Mouse (Mus musculus) testis, postnatal 10 days (tissue): ENCODE measurements around the gene Dazap1.
A peak's percentile ranks its signal among the peaks of the same experiment; 100 is the strongest.

Source experiments
- DNase-seq: peaks from one replicate; pipeline ENCODE4 v3.0.0; 2021; ENCODE audit warnings: low spot score

Dazap1 gene

DNA sequence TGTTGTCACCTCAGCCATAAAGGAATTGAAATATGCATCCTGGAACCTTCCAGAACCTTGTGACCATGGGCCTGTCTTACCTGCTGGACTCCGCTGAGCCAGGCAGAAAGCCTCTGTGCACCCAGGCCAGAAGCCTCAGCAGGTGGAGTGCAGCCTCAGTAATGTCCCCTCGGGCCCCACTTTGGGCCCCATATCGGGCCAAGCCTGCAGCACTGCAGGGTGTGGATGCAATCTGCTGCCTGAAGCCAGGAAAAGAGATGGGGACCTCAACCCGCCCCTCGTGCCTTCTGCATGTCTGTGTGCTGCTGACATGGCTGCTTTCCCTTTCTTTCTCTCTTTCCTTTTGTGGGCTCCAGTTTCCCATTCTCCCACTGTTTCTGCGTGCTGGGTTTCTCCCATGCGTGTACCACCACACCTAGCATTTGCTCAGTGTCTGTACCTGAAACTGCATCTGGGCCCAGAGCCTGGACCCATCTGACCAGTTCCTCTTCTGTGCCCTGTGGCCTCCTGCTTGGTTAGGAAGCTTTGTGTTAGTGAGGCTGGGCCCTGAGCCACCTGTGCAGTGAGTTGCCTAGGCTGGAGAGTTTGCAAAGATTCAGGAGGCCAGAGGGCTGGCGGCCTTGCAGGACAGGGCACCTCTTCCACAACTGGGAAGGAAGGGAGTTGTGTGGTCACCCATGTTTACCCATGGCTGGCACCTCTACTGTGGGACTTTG lies 10.7 kb downstream of the Dazap1 start:
- no peak for DNase-seq

DNA sequence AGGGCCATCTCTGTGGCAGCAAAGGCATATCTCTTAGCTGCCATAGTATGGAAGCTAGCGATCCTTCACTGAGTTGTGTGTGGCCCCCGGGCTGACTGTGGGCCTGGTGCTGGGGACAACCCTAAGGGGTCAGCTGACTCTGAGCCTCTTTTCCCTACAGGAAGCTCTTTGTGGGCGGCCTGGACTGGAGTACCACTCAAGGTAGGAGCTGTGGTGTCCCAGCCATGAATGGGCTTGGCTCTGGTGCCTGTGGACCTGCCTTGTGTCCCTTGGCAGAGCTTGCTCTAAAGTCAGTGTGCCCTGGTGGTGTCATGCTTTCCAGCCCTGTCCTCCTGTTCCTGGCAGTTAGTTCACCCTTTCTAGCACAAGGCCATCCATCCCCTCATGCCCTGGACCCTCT lies 12.6 kb downstream of the Dazap1 start:
- no peak for DNase-seq

DNA sequence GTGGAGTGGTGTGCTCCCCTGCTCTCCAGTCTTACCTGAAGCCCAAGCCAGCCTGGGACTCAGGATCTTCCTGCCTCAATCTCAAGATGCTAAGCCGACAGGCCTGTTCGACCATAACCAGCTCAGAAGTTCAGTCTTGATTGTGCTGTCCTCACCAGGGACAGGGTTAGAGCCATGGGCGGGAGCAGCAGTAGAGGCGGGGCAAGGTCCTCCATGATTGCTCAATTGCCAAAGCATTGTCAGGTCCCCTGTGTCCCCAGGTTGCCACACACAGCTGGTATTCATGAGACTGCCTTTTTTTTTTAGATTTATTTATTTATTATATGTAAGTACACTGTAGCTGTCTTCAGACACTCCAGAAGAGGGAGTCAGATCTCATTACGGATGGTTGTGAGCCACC lies 15.0 kb downstream of the Dazap1 start:
- no peak for DNase-seq

DNA sequence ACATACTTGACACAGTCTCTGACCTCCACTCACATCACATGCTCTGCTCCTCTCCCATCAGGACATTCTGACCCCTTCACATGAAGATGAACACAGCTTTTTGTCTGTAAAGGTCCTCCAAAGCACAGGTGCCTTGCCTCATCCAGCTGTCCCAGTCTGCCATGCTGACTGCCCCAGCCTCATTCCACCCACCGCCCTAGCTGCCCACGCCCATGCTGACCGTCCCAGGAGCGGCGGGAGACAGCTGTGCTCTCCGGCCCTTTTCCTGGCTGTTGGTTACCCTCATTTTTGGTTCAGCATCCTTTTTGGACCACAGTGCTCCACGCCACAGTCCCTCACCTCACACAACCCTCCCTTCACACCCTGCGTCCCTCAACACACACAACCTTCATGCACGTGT lies 17.1 kb downstream of the Dazap1 start:
- no peak for DNase-seq

DNA sequence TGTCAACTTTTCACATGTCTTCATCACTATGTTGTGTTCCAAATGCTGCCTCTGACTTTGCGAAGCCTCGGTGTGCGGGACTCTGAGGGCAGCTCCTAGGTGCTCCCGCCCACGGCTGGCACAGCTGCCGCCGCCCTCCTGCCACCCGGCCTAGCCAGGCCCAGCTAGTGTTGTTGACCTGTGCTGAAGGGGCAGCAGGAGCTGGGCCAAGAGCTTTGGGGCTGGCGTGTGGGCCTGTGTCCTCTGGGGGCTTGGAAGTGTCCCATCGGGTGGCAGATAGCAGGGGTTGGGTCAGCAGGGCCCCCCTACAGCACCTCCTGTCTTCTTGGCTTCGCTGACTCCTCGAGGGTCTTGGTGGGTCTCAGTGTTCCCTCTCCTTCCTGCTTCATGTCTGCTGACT lies 18.0 kb downstream of the Dazap1 start:
- DNase-seq, result no peak

DNA sequence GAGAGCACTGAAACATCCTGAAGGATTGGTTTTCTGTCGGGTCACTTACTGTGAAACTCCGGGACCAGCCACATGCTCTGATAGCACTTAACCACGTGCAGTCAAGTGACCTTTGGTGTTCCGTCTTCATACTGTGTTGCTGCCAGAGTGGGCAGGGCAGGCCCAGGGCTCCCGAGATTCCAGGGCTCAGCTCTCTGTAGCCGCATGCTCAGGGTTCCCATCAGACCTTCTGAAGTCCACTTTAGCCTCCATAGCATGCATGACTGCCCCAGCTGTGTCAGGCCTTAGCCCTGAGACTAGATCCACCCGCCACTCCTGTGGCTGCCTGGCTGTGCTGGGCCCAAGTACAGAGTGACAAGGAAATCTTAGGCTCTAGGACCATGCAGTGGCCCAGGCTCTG lies 20.0 kb downstream of the Dazap1 start:
- DNase-seq, result no peak

DNA sequence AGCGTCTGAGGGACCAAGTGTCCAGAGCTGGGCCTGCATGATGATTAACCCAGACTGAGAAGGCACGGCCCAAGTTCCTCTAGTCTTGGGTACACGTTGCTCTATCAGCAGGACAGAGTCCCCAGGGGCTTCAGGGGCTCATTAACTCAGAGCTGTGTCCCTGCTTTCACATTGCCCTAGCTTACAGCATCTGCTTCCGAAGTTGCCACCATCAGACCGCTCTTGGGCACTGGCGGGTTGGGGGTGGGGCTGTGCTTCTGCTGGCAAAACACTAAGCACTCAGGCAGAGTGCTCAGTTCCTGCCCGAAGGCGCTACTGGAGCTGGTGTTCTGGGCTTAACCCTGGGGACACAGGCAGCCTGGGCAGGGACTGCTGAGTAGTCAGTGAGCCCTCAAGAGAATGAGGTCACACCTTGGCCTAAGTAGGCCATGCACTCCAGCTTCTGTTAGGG lies 20.7 kb downstream of the Dazap1 start:
- no peak for DNase-seq

DNA sequence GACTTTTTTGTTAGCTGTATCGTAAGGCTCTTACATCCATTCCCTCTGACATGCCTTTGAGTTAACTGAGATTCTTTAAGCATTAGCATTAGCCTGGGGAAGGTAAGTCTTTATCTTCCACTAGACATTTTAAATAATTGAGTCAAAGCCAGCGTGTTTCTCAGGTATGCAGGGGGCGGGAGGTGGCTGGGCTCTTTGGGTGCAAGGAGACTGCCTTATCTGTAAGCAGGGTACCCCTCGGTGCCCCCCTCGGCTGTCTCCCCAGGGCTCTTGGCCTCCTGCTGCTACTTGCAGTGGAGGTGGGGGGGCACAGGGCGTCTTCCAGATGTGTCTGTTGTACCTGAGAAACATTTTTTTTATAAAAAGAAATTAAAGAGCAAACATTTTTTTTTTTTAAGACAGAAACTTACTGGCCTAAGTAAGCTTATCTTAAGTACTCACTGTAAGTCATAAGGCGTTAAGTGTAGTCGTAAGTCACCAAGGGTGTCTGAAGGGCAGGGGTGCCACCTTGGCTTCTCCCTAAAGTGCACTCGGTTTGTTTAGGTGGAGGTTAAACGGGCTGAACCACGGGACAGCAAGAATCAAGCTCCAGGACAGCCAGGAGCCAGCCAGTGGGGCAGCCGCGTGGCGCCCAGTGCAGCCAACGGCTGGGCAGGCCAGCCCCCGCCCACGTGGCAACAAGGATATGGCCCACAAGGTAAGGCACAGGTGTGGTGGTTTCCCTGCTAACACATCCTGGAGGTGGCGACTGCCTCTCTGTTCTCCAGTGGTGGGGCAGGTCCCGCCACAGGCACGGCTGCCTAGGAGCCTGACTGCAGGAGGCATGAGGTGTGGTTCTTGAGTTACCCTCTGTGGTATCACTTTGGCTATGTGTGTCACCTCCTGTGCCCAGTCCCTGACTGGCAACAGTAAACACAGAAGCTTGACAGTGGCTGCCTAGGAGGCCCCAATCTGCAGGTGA lies 21.5 kb downstream of the Dazap1 start:
- no peak for DNase-seq

DNA sequence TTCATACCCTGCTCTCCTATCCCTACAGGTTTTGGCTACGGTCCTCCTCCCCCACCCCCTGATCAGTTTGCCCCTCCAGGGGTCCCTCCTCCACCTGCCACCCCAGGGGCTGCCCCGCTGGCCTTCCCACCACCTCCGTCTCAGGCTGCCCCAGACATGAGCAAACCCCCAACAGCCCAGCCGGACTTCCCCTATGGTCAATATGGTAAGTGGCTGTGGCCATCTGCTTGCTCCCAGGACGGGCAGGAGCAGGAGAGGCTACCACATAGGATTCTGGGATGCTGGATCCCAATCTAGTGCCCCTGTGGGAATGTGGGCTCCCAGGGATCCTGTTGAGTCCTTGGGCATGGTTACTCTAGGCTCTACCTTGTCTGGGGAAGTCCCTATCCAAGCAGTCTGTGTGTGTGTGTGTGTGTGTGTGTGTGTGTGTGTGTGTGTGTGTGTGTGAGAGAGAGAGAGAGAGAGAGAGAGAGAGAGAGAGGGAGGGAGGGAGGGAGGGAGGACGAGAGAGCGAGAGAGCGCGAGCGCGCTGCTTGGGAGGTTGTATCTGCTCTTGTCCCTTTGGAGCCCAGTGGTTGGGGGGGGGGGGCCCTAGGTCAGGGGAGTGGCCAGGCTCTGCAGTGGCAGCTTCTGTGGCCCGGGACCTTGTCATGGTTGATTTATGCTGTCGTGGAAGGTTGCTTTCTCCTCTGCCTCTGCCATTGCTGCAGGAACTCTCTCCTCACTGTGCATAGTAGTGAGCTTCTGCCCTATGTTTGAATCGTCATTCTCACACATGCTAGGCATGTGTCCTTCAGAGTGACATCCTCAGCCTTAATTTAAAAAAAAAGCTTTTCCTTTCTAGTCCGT lies 24.2 kb downstream of the Dazap1 start:
- DNase-seq, result no peak

DNA sequence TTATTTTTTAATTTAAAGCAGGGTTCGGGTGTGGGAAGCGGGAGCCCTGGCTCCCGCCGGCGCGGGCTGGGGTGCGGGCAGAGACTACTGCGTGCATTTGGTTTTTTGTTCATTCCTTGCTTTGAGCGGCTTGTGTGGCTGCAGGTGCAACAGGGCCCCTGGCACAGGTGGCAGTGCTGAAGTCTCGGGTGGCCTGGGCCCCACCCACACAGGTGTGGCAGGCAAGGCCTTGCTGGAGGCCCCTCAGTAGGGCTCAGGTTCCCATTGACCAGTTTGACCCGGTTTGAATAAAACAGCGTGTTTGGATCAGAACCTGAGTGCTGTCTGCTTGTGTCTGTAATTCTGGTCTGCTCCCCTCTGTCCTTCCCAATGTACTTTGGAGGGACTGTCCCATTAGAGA lies 26.8 kb downstream of the Dazap1 start:
- DNase-seq, result no peak

DNA sequence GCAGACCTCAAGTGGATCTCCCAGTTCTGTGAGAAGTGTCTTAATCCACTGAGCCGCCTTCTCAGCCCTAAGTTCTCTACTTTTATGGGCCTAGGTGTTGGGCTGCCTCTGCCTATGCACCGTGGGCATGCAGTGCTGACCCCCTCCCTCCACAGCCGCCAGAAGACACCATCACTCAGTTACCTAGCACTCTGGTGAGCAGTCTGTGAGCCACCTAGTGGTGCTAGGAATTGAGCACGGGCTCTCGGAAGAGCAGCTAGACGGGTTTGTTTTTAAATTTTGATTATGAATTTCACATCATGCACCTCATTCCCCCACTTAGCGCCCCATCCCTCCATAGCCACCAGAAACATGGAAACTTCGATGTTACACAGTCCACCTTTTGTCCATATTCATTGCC lies 27.4 kb downstream of the Dazap1 start:
- no peak for DNase-seq

DNA sequence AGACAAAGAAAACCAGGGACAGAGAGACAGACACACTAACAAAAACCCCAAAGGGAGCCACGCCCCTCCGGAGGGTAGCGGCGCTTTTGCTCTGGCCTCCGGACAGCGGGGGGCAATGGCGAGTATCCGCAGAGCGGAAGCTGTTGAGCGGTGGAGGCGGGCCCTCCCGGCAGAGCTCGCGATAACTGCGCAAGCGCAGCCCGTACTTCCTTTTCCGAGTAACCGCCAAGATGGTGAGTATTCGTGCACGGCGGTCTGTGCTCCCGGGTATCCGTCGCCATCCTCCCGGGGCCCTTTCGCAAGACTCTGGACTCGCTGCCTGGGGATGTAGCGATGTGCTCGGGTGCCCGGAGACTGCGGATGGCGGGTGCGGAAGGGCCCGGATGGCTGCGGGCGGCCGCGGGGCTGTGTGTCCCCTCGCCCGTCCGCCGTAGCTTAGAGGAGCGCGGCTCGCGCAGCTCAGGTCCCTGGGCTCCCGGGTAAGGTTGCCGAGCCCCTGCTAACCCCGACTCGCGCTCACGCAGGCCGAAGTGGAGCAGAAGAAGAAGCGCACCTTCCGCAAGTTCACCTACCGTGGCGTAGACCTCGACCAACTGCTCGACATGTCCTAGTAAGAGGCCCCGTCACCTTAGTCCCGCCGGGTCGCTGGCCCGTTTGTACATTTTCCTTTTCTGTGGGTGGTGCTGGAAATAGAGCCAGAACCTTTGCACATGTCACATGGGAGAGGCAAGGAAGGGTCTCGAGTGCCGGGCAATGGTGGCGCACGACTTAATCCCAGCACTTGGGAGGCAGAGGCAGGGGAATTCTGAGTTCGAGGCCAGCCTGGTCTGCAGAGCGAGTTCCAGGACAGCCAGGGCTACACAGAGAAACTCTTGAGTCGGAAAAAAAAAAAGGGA lies 31.2 kb downstream of the Dazap1 start, which contains the start of gene Rps15:
Gene Rps15, plus strand, starts transcription at position 203 of the 896 bp plus-strand sequence.
- peak; percentile 97 for DNase-seq

DNA sequence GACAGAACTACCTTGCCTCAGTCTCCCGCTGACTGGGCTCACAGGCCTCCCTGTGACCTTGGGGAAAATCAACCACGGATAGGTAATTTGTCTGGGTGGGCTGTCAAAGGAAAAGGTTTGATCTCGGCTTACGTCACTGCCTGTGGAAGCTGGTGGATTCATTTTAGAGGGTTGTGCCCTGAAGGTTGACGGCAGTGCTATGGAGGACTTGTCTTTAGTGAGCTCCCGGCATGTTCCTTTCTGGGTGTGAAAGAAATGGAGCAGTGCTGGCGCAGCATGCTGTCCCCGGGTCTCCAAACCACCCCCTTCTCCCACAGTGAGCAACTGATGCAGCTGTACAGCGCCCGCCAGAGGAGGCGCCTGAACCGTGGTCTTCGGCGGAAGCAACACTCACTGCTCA lies 32.0 kb downstream of the Dazap1 start:
- no peak for DNase-seq

DNA sequence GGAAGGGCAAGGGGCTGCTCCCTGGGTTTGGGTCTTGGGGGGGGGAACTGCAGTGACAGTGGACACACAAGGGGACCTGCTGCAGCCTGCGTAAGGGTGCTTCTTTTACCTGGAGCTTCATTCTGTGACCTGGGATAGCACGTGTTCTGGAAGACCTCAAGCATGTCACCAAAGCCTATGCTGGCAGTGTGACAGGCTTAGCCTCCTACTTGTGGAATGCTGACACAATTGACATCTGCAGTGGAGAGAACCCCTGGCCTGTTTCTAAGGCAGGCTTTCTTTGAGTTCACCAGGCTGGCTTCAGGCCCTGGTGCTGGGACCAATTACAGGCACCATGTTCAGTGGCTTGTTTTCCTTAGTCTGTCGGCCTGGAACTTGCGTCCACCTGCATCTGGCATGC lies 33.0 kb downstream of the Dazap1 start:
- no peak for DNase-seq

DNA sequence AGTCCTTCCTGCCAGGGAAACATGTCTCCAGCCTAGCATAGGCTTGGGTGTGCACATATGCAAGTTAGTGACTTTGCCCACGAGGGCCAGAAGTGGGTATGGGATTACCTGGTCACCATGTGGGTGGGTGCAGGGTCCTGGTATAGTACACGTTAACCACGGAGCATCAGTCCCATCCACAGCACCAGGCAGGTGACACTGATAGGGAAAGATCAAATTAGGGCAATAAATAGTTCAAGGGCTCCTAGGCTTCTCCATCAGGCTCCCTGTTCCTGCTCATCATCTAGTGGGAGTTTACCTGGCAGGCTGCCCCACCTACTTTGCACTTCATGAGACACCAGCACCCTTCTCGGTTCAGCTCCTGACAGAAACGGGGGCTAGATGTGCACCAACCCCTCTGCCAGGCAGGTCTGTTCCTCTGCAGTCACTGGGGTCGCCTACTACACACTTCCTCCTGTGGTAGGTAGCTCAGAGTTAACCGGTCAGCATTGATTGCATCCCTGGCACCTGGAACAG lies 33.6 kb downstream of the Dazap1 start:
- peak; percentile 63 for DNase-seq

DNA sequence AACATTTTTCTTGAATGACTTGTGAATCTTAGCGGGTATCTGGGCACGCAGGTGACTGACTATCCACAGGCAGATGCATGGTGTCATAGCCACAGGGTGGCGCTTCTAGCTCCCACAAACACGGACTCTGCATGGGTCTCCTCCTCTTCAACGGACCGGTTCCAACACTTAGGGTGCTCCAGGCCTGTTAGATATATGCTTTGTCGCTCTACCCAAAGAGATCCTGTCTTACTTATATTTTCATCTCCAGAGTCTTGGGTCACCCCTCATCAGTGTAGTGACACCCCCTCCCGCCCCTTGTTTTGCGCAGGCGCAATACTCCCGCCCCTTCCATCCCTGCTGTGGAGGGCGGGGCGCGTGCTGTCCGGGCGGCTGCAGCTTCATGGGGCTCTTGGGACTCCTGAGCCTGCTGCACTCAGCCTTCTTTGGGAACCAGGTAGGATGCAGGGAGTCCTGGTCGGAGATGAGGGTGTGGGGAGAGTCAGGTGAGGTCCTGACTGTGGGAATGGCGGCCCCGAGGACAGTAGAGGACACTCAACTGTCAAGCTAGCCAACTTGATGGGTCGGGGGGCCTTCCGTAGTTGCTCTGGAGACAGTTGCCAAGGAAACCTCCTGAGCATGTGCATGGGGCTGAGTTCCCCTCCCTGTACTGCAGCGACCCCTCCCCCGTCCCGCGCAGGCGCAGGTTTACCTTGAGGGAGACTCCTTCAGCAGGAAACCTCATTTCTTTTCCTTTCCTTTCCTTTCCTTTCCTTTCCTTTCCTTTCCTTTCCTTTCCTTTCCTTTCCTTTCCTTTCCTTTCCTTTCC lies 34.5 kb downstream of the Dazap1 start, which contains the start of gene Apc2:
Gene Apc2, plus strand, starts transcription at position 360 of the 808 bp plus-strand sequence.
- DNase-seq, result peak; percentile 78

DNA sequence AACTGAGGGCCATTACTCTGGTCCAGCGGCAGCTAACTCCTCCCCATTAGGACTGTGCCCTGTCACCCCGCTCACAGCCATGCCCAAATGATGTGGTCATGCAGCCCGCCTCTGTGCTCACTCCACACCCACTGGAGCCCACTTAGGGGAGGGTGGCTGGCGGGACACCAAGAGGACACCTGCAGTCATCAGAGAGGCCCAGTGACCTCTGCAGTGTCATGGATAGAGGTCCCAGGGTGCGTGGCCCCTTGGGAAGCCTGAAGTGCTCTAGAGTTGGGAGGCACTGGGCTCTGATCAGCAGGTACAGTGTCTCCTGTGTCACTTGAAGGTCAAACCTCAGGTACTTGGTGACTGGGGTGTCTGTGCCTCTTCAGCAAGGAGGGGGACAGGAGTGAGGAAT lies 35.5 kb downstream of the Dazap1 start:
- DNase-seq, result no peak

DNA sequence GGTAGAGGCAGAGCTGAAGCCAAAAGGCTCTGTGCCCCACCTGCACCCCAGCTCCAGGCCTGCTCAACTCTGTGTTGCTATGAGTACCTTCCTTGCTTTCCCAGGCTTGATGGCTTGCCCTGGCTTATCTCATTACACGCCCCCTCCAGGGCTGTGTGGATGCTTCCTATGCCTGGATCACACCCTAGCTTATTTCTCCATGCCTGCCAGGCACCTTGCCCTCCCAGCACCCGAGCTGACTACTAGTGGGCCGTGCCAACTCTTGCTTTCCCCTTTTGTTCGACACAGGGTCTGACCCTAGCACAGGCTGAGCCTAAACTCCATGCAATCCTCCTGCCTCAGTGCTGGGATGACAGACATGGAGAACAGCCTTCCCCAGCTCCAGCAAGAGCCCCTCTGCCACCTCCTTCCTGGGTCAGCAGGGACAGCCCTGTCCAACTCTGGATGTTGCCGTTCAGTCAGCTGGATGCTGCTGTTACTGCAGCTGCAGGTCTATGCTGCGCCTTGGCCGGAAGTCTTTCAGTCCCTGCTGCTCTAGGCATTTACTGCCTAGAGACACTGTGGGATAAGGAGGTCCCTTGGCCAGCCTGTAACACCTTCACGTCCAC lies 36.3 kb downstream of the Dazap1 start:
- DNase-seq, result no peak

DNA sequence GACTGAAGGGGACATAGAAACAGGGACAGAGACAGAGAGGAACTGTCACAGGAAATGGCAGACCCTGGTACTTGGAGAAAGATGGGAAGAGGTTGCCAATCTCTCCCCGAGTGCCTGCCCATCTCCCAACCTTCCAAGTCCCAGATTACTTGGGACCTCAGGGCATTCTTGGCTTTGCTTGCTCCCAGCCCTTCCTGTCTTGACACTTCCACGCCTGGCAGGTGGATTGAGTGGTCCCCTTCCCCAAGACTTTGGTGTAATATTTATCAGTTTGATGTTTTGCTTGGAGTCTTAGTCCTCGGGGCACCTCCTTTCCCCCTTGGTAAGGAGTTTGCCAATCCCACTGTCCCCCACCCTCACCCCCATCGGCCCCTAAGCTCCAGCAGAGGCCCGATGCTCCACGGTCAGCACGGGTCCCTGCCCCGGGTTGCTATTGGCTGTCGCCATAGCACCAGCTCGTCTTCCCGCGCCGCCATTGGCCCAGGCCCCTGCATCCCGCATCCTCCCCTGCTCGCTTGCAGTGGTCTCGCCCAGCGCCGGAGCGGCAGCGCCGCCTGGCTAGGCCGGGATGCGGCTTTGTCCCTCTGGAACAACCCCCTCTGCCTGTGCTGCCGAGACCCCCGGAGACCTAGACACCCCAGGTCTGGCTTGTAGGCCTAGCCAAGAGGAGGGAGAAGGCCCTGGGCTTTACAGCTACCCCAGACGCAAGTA lies 37.4 kb downstream of the Dazap1 start:
- peak; percentile 68 for DNase-seq
